Mouse (Mus musculus): ENCODE results near the gene Olfr168.
"Not testable (repeated sequence)": the region's sequence is repeated elsewhere in the genome, so short reads cannot be mapped to it uniquely, and the experiment has no call there.

Olfr168 gene

DNA sequence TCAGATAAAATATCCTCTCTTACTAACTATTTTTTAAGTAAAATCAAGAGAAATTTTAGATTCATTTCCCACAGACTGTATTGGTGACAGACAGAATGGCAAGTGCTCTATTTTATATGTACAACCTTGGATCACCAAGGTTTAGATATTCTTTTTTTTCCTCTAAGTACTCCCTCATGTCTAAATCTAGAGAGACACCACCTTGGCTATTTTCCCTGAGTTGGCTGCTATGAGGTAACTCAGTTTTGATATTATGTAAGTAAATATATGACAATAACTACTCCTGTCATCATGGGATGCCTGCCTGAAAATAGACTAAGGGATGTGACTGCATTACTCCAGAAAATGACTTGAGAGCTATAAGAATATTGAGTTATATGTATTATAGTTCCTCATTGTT lies at the start of gene Olfr168:
TSS of gene Olfr168 (minus strand) at position 101 of the 400 bp plus-strand sequence.
- no peak for DNase-seq (ENCODE audit: low spot score)

GRCm38 (mm10) chr16:19571709-19572108 lies 36.4 kb upstream of the Olfr168 start, which contains the start of gene Olfr169:
Olfr169 (minus strand) TSS chr16:19571809.
- DNase-seq (ENCODE audit: low spot score), result not testable (repeated sequence)

DNA sequence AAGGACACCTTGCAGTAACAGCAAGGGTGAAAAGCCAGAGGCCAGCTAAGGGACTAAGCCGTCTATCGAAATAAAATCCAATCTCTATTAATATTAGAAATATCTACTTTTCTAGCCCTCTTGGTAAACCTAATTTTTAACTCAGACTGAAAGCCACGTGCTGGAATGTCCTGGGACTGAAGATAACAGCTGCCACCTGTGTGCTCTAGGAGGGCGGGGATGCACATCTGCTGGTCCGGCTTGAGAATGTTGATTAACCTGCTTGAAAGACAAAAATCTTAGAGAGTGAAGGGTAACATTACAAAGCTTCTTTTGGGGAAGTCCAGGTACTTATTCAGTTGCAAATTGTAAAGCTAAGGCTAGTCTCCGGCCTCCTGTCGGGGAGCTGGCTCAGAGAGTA lies 18.1 kb upstream of the Olfr168 start:
- not testable (repeated sequence) for DNase-seq (ENCODE audit: low spot score)

DNA sequence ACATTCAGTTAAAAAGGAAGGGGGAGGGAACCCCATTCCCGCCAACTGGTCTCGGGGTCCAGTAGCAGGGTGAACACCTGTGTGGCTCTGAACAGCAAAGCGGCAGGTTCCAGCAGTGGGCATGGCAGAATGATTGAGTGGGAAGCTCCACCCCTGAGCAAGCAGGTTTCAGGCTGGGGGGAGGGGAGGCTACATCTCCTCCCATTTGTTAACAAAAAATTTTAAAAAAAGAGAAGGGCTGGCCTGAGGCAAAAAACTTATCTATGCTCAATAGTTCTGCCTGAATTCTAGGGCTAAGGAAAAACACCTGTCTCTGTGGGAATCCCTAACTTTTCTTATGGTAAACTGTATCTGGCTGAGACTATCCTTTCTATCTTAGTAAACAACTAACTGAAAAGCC lies 16.9 kb upstream of the Olfr168 start:
- not testable (repeated sequence) for DNase-seq (ENCODE audit: low spot score)

GRCm38 (mm10) chr16:19522166-19522565 lies 13.2 kb downstream of the Olfr168 start, which contains the start of gene Olfr167:
Olfr167 (minus strand) TSS chr16:19522266.
- no peak for DNase-seq (ENCODE audit: low spot score)

GRCm38 (mm10) chr16:19483394-19483793 lies 52.0 kb downstream of the Olfr168 start, which contains the start of gene Olfr166:
Olfr166 (plus strand) TSS chr16:19483694.
- DNase-seq (ENCODE audit: low spot score), result no peak

Measured in layer of hippocampus, adult 11-12 months (tissue).